Mouse (Mus musculus) bone marrow, adult 2 months (tissue): ENCODE measurements at regions not wholly inside any gene's neighbourhood (a gene's known extent, or its start where the extent isn't known, plus 50 kb on each side); places are given as distances from the start of the nearest gene placed in this dataset.

Experiments used
- CTCF ChIP-seq: fragments of 200-500 bp; IDR thresholded peaks from 2 replicates; pipeline ENCODE4 v1.5.1; 2011; ENCODE audit warnings: low read length, control low read depth; ENCODE audit not compliant: control insufficient read depth, insufficient read depth
- POLR2A ChIP-seq: fragments of 200-500 bp; IDR thresholded peaks from 2 replicates; pipeline ENCODE4 v1.6.1; 2011; ENCODE audit warnings: low read depth, mild to moderate bottlenecking, control low read depth, low read length, borderline replicate concordance; ENCODE audit not compliant: control insufficient read depth

GRCm38 (mm10) chrX:94857954-94858353 lies 133.6 kb downstream of the Zxdb start:
- TF ChIP-seq CTCF, result no peak
- no peak for TF ChIP-seq POLR2A
